Mouse (Mus musculus) heart, adult 2 months (tissue): ENCODE results near the gene Slc25a27. TPM values are rescaled to one million over a fixed set of nuclear protein-coding genes. Genes with fewer than 3 reads are reported as not detected.
A peak's percentile ranks its signal among the peaks of the same experiment; 100 is the strongest.

Experiments
- DNase-seq, 2 experiments: peaks; one replicate each; pipeline ENCODE4 v3.0.0; 2021
- H3K27ac ChIP-seq: fragments of 200-600 bp; 2 replicates; pipeline ENCODE4 v1.8.1; 2022
- H3K27me3 ChIP-seq: fragments of 200-500 bp; 2 replicates; pipeline ENCODE4 v1.6.1; 2012; ENCODE audit warnings: mild to moderate bottlenecking, low read length, inconsistent platforms, mixed read lengths; ENCODE audit not compliant: control insufficient read depth, insufficient read depth
- H3K36me3 ChIP-seq: fragments of 200-500 bp; 2 replicates; pipeline ENCODE4 v1.6.1; 2012; ENCODE audit warnings: low read length, inconsistent platforms; ENCODE audit not compliant: control insufficient read depth, insufficient read depth
- H3K4me1 ChIP-seq: fragments of 200-500 bp; 2 replicates; pipeline ENCODE4 v1.6.1; 2011; ENCODE audit warnings: low read length; ENCODE audit not compliant: control insufficient read depth, insufficient read depth
- H3K4me3 ChIP-seq: fragments of 200-600 bp; 2 replicates; pipeline ENCODE4 v1.8.1; 2022
- H3K79me2 ChIP-seq: fragments of 200-500 bp; replicated peaks from 2 replicates; pipeline ENCODE4 v1.6.1; 2012; ENCODE audit warnings: mild to moderate bottlenecking, inconsistent platforms, low read length, moderate library complexity, mixed read lengths; ENCODE audit not compliant: control insufficient read depth, insufficient read depth
- H3K9ac ChIP-seq: fragments of 200-500 bp; 2 replicates; pipeline ENCODE4 v1.6.1; 2012; ENCODE audit warnings: low read depth, mild to moderate bottlenecking, control low read depth, inconsistent platforms, low read length, mixed read lengths
- CTCF ChIP-seq: fragments of 200-600 bp; IDR thresholded peaks from 2 replicates; pipeline ENCODE4 v1.8.1; 2022; ENCODE audit warnings: antibody characterized with exemption, mild to moderate bottlenecking, moderate library complexity
- EP300 ChIP-seq: fragments of 200-500 bp; IDR thresholded peaks from 2 replicates; pipeline ENCODE4 v1.6.1; 2011; ENCODE audit warnings: low read depth, low read length, control low read depth; ENCODE audit not compliant: insufficient read depth
- POLR2A ChIP-seq: fragments of 200-500 bp; IDR thresholded peaks from 2 replicates; pipeline ENCODE4 v1.6.1; 2011; ENCODE audit warnings: mild to moderate bottlenecking, low read depth, low read length, control low read depth; ENCODE audit not compliant: insufficient read depth
- WGBS: fragments of 180-500 bp; shearing (Covaris S2); methylation state at CpG from one replicate; pipeline ENCODE4 v1.1.7; 2018; 5-methylcytosine and 5-hydroxymethylcytosine counted together
- intact Hi-C: fragments of 180-260 bp; cut with DNase I; formaldehyde crosslinking; loops from one replicate; pipeline ENCODE4 v1.15.1; 2025
- polyA plus RNA-seq: library from polyadenylated mRNA; depleted of rRNA; stranded (reverse); fragments of >200 nt; gene quantifications from 2 replicates; pipeline ENCODE4 v1.2.3, GENCODE M21; 2012
- total RNA-seq, 2 experiments: library from RNA; stranded (reverse); gene quantifications; 2 replicates each; pipeline ENCODE4 v1.2.3; 2021

Gene Slc25a27
- total and polyA plus RNA-seq, 3 experiments, result 2.2 to 3.2 (median 2.3) TPM

DNA sequence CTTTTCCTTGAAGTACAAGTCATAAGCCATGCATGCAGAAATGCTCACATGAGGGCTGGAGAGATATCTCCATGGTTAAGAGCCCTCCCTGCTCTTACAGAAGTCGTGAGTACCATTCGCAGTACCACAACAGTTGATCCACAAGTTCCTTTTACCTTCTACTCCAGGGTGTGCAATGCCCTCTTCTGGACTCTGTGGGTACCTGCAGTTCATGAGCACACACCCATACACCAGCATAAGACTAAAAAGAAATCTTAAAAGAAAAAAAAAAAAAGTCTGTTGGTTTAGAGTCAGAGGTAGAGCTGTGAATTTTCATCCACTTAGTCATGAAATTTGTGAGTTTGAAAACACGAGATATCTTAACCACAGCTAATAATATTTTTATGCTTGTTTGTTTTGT is 39.7 kb upstream of the Slc25a27 start:
- DNase-seq, result no peak
- WGBS, result 88% methylated on average over 3 of the region's 3 CpGs
- Histone ChIP-seq H3K36me3 (no peaks in the 10 kb centered on the region), H3K27ac (peak overlapping the region; percentile 11; the same call in 1 of the 2 replicates), H3K79me2 (no peaks in the 10 kb centered on the region), H3K9ac (no peak overlapping the region), H3K4me3 (no peak overlapping the region), H3K4me1 (no peaks in the 10 kb centered on the region; the same call in 1 of the 2 replicates), H3K27me3 (no peaks in the 10 kb centered on the region)
- intact Hi-C loops, result no loop called here
- no peak for TF ChIP-seq CTCF
- TF ChIP-seq EP300, result no peak
- no peak for TF ChIP-seq POLR2A

- Histone ChIP-seq H3K4me3 (no peak overlapping the region), H3K27me3 (no peaks in the 10 kb centered on the region), H3K79me2 (no peaks in the 10 kb centered on the region), H3K9ac (no peak overlapping the region), H3K36me3 (no peaks in the 10 kb centered on the region), H3K4me1 (no peaks in the 10 kb centered on the region), H3K27ac (no peak overlapping the region)
- DNase-seq, result peak in 1 of 2 experiments; percentile 19
- 77% methylated on average over 12 of the region's 12 CpGs for WGBS
- TF ChIP-seq EP300 (0 out of 2 replicates have a peak, but pooled peaks have one; percentile 21), POLR2A (no peak)
- intact Hi-C loops, result loop anchor here (5.0 kb wide), 2 partner anchors 38 to 98 kb away; partner anchors contain the start of gene Rcan2
Measured at GRCm38 (mm10) chr17:43704216-43704930, 37.4 kb upstream of the Slc25a27 start.

DNA sequence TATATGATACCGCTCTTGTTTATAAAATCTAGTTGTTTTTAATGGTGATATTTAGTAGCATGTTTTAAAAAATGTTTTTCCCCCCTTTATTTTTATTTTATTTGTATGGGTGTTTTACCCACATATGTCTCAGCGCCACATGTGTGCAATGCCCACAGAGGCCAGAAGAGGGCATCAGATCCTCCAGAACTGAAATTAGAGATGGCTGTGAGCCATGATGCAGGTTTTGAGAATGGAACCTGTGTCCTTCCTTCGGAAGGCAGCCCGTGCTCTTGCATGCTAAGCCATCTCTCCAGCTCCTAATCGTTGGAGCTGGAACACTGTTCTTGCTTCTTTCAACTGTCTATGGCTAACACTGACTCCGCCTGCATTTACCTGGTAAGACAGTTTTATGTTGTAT is 34.0 kb upstream of the Slc25a27 start:
- H3K4me3 ChIP-seq, result no peak overlapping the region
- intact Hi-C loops, result loop anchor here (5.0 kb wide), 2 partner anchors 41 to 101 kb away; partner anchors contain the start of gene Rcan2
- peaks cover 1% of the 10 kb centered on the region; the same call in 1 of the 2 replicates for H3K4me1 ChIP-seq
- WGBS, result 57% methylated on average over 6 of the region's 6 CpGs
- TF ChIP-seq POLR2A (no peak), CTCF (peak; percentile 99), EP300 (peak; percentile 63; the same call in 1 of the 2 replicates)
- H3K27me3 ChIP-seq, result no peaks in the 10 kb centered on the region
- H3K36me3 ChIP-seq, result no peaks in the 10 kb centered on the region
- no peaks in the 10 kb centered on the region for H3K79me2 ChIP-seq
- H3K9ac ChIP-seq, result no peak overlapping the region
- DNase-seq, result peak; percentile 46 to 76
- H3K27ac ChIP-seq, result no peak overlapping the region

GRCm38 (mm10) chr17:43698997-43699649 is 32.1 kb upstream of the Slc25a27 start:
- H3K36me3 ChIP-seq, result no peaks in the 10 kb centered on the region
- H3K79me2 ChIP-seq, result no peaks in the 10 kb centered on the region
- H3K4me3 ChIP-seq, result no peak overlapping the region
- H3K27ac ChIP-seq, result no peak overlapping the region
- DNase-seq, result peak; percentile 57 to 79
- no peaks in the 10 kb centered on the region for H3K27me3 ChIP-seq
- H3K4me1 ChIP-seq, result peaks cover 1% of the 10 kb centered on the region; the same call in 1 of the 2 replicates
- H3K9ac ChIP-seq, result no peak overlapping the region
- TF ChIP-seq POLR2A, result no peak
- TF ChIP-seq CTCF, result peak; percentile 96
- no peak for TF ChIP-seq EP300
- WGBS, result 43% methylated on average over 14 of the region's 14 CpGs
- intact Hi-C loops, result loop anchor here (1.0 to 5.0 kb wide), 3 partner anchors 170 to 430 kb away; no protein-coding TSS in a partner anchor

- TF ChIP-seq EP300 (no peak), CTCF (no peak), POLR2A (no peak)
- intact Hi-C loops, result no loop called here
- DNase-seq, result no peak
- H3K36me3 ChIP-seq, result no peaks in the 10 kb centered on the region
- no peaks in the 10 kb centered on the region for H3K27me3 ChIP-seq
- no peaks in the 10 kb centered on the region for H3K4me1 ChIP-seq
- 64% methylated on average over 9 of the region's 9 CpGs for WGBS
- no peak overlapping the region for H3K27ac ChIP-seq
- no peak overlapping the region for H3K9ac ChIP-seq
- H3K79me2 ChIP-seq, result no peaks in the 10 kb centered on the region
- H3K4me3 ChIP-seq, result no peak overlapping the region
Measured at GRCm38 (mm10) chr17:43689591-43689990, 22.6 kb upstream of the Slc25a27 start.
